Mouse (Mus musculus): ENCODE measurements around the gene Cx3cr1.

Gene Cx3cr1

GRCm38 (mm10) chr9:119943326-119943725, 126.4 kb downstream of the Cx3cr1 start:
- 78% methylated on average over 1 of the region's 1 CpGs for WGBS

- WGBS, result 81% methylated on average over 14 of the region's 14 CpGs
These were observed 127.8 kb downstream of the Cx3cr1 start for GRCm38 (mm10) chr9:119941861-119942260.

- 68% methylated on average over 5 of the region's 5 CpGs for WGBS
These were observed 128.3 kb downstream of the Cx3cr1 start for GRCm38 (mm10) chr9:119941407-119941806.

GRCm38 (mm10) chr9:119939646-119940045, 130.0 kb downstream of the Cx3cr1 start:
- WGBS, result 77% methylated on average over 10 of the region's 10 CpGs

- 80% methylated on average over 4 of the region's 4 CpGs for WGBS
These were observed 131.2 kb downstream of the Cx3cr1 start for GRCm38 (mm10) chr9:119938496-119938895.

- WGBS, result under 1% methylated on average over 40 of the region's 40 CpGs
These were observed 132.5 kb downstream of the Cx3cr1 start, which contains the start of the genes Gorasp1 and Ttc21a for GRCm38 (mm10) chr9:119937005-119937773. Gene Gorasp1, minus strand, starts transcription at chr9:119937565. Gene Ttc21a, plus strand, starts transcription at chr9:119937606.

- 94% methylated on average over 6 of the region's 6 CpGs for WGBS
These were observed 136.0 kb downstream of the Cx3cr1 start for GRCm38 (mm10) chr9:119933675-119934074.

- WGBS, result 89% methylated on average over 12 of the region's 12 CpGs
These were observed 137.3 kb downstream of the Cx3cr1 start for GRCm38 (mm10) chr9:119932358-119932757.

- WGBS, result 84% methylated on average over 5 of the region's 5 CpGs
These were observed 143.2 kb downstream of the Cx3cr1 start for GRCm38 (mm10) chr9:119926497-119926896.

- 50% methylated on average over 8 of the region's 8 CpGs for WGBS
These were observed 143.9 kb downstream of the Cx3cr1 start for GRCm38 (mm10) chr9:119925729-119926128.

- WGBS, result 75% methylated on average over 16 of the region's 16 CpGs
These were observed 144.5 kb downstream of the Cx3cr1 start for GRCm38 (mm10) chr9:119925120-119925657.

- WGBS, result 74% methylated on average over 4 of the region's 4 CpGs
These were observed 146.2 kb downstream of the Cx3cr1 start for GRCm38 (mm10) chr9:119923462-119923861.

- WGBS, result 90% methylated on average over 1 of the region's 1 CpGs
These were observed 149.8 kb downstream of the Cx3cr1 start for GRCm38 (mm10) chr9:119919858-119920257.

- 64% methylated on average over 13 of the region's 13 CpGs for WGBS
These were observed 156.4 kb downstream of the Cx3cr1 start for GRCm38 (mm10) chr9:119913087-119913838.

GRCm38 (mm10) chr9:119909931-119910330, 159.7 kb downstream of the Cx3cr1 start:
- WGBS, result 42% methylated on average over 3 of the region's 3 CpGs

GRCm38 (mm10) chr9:119908708-119909107, 161.0 kb downstream of the Cx3cr1 start:
- WGBS, result 97% methylated on average over 3 of the region's 3 CpGs

- 49% methylated on average over 12 of the region's 12 CpGs for WGBS
These were observed 167.1 kb downstream of the Cx3cr1 start for GRCm38 (mm10) chr9:119902410-119903151.

GRCm38 (mm10) chr9:119899446-119899845, 170.2 kb downstream of the Cx3cr1 start:
- WGBS, result 82% methylated on average over 2 of the region's 2 CpGs

GRCm38 (mm10) chr9:119895040-119895721, 174.5 kb downstream of the Cx3cr1 start:
- WGBS, result under 1% methylated on average over 63 of the region's 71 CpGs

GRCm38 (mm10) chr9:119894339-119895009, 175.2 kb downstream of the Cx3cr1 start, which contains the start of gene Wdr48:
Gene Wdr48, plus strand, starts transcription at chr9:119894878.
- 3% methylated on average over 34 of the region's 34 CpGs for WGBS

All from cerebral cortex, adult 2 months (tissue).